Mouse (Mus musculus) kidney, embryonic 16.5 days (tissue): ENCODE data around the gene Epha8. TPM values are rescaled to one million over a fixed set of nuclear protein-coding genes. Genes with fewer than 3 reads are reported as not detected.

ENCODE experiments used
- ATAC-seq: fragments of 200-750 bp; cut with Nextera tagmentation; 2 replicates; pipeline ENCODE4 v1.8.0; 2017; ENCODE audit warnings: moderate TSS enrichment; ENCODE audit not compliant: low FRiP score, low TSS enrichment
- H3K27ac ChIP-seq: fragments of 300-500 bp; sonication (generic); 2 replicates; pipeline ENCODE4 v1.5.1; 2014; ENCODE audit warnings: low read length
- H3K27me3 ChIP-seq: fragments of 300-500 bp; sonication (generic); 2 replicates; pipeline ENCODE4 v1.6.1; 2014; ENCODE audit warnings: low read length, control low read depth, mixed read lengths; ENCODE audit not compliant: insufficient read depth
- H3K36me3 ChIP-seq: fragments of 300-500 bp; sonication (generic); 2 replicates; pipeline ENCODE4 v1.6.1; 2014; ENCODE audit warnings: low read length, control low read depth, mixed read lengths; ENCODE audit not compliant: insufficient read depth
- H3K4me1 ChIP-seq: fragments of 300-500 bp; sonication (generic); 2 replicates; pipeline ENCODE4 v1.6.1; 2014; ENCODE audit warnings: low read length, control low read depth, mixed read lengths; ENCODE audit not compliant: insufficient read depth
- H3K4me2 ChIP-seq: fragments of 300-500 bp; sonication (generic); replicated peaks from 2 replicates; pipeline ENCODE4 v1.6.1; 2014; ENCODE audit warnings: low read depth, low read length
- H3K4me3 ChIP-seq: fragments of 300-500 bp; sonication (generic); 2 replicates; pipeline ENCODE4 v1.5.1; 2014; ENCODE audit warnings: mild to moderate bottlenecking, low read length
- H3K9ac ChIP-seq: fragments of 300-500 bp; sonication (generic); replicated peaks from 2 replicates; pipeline ENCODE4 v1.6.1; 2014; ENCODE audit warnings: low read length
- H3K9me3 ChIP-seq: fragments of 300-500 bp; sonication (generic); 2 replicates; pipeline ENCODE4 v1.6.1; 2016; ENCODE audit warnings: low read length, control low read depth
- WGBS: fragments of 180-500 bp; shearing (Covaris S2); extraction: QIAGEN DNeasy Blood & Tissue Kit; methylation state at CpG from one replicate; pipeline ENCODE4 v1.1.7; 2014; 5-methylcytosine and 5-hydroxymethylcytosine counted together
- polyA plus RNA-seq: library from polyadenylated mRNA; unstranded; fragments of >200 nt; fragmentation: Nextera tagmentation; extraction: Ambion mirVana; gene quantifications from 2 replicates; pipeline ENCODE4 v1.2.1, GENCODE M21; 2015

The Epha8 gene
- polyA plus RNA-seq, 1 experiment from 2014 or later = 0.50 TPM

GRCm38 (mm10) chr4:136961642-136962285, 5.1 kb upstream of the Epha8 start:
- ATAC-seq = peak; percentile 55
- no peaks in the 10 kb centered on the region for H3K36me3 ChIP-seq
- peaks cover 73% of the 10 kb centered on the region for H3K27me3 ChIP-seq
- H3K27ac ChIP-seq = no peak overlapping the region
- no peak overlapping the region for H3K4me3 ChIP-seq
- no peak overlapping the region for H3K4me2 ChIP-seq
- H3K4me1 ChIP-seq = peaks cover 10% of the 10 kb centered on the region
- no peaks in the 10 kb centered on the region for H3K9me3 ChIP-seq
- H3K9ac ChIP-seq = no peak overlapping the region
- 16% methylated on average over 4 of the region's 4 CpGs for WGBS

GRCm38 (mm10) chr4:136960581-136960980, 4.0 kb upstream of the Epha8 start:
- peaks cover 74% of the 10 kb centered on the region for H3K27me3 ChIP-seq
- ATAC-seq = no peak
- H3K9me3 ChIP-seq = no peaks in the 10 kb centered on the region
- no peak overlapping the region for H3K27ac ChIP-seq
- H3K9ac ChIP-seq = no peak overlapping the region
- no peak overlapping the region for H3K4me2 ChIP-seq
- H3K4me3 ChIP-seq = no peak overlapping the region
- H3K4me1 ChIP-seq = peaks cover 10% of the 10 kb centered on the region; the same call in 1 of the 2 replicates
- no peaks in the 10 kb centered on the region for H3K36me3 ChIP-seq
- WGBS = 20% methylated on average over 9 of the region's 9 CpGs

- H3K4me3 ChIP-seq = no peak overlapping the region
- H3K27me3 ChIP-seq = peaks cover 74% of the 10 kb centered on the region
- H3K27ac ChIP-seq = no peak overlapping the region
- H3K36me3 ChIP-seq = no peaks in the 10 kb centered on the region
- WGBS = 33% methylated on average over 3 of the region's 3 CpGs
- no peak overlapping the region for H3K9ac ChIP-seq
- H3K4me1 ChIP-seq = peaks cover 10% of the 10 kb centered on the region; the same call in 1 of the 2 replicates
- no peaks in the 10 kb centered on the region for H3K9me3 ChIP-seq
- no peak for ATAC-seq
- no peak overlapping the region for H3K4me2 ChIP-seq
Observed at GRCm38 (mm10) chr4:136960068-136960467, 3.5 kb upstream of the Epha8 start.

- H3K9me3 ChIP-seq = no peaks in the 10 kb centered on the region
- no peak overlapping the region for H3K4me3 ChIP-seq
- no peak overlapping the region for H3K27ac ChIP-seq
- peaks cover 3% of the 10 kb centered on the region; the same call in 1 of the 2 replicates for H3K4me1 ChIP-seq
- peaks cover 62% of the 10 kb centered on the region for H3K27me3 ChIP-seq
- no peaks in the 10 kb centered on the region for H3K36me3 ChIP-seq
- no peak overlapping the region for H3K9ac ChIP-seq
- H3K4me2 ChIP-seq = no peak overlapping the region
- no peak for ATAC-seq
- 62% methylated on average over 6 of the region's 6 CpGs for WGBS
Observed at GRCm38 (mm10) chr4:136954562-136954961, 2.1 kb downstream of the Epha8 start.

- no peak for ATAC-seq
Observed at GRCm38 (mm10) chr4:136949266-136949989, 7.2 kb downstream of the Epha8 start.

GRCm38 (mm10) chr4:136945397-136945796, 11.2 kb downstream of the Epha8 start:
- 0 out of 2 replicates have a peak, but pooled peaks have one; percentile 46 for ATAC-seq
- Histone ChIP-seq H3K27me3 (peaks cover 14% of the 10 kb centered on the region; the same call in 1 of the 2 replicates), H3K4me1 (peaks cover 7% of the 10 kb centered on the region), H3K27ac (no peak overlapping the region), H3K4me2 (no peak overlapping the region), H3K9ac (no peak overlapping the region), H3K9me3 (no peaks in the 10 kb centered on the region), H3K36me3 (no peaks in the 10 kb centered on the region), H3K4me3 (no peak overlapping the region)
- WGBS = 55% methylated on average over 17 of the region's 17 CpGs

More at GRCm38 (mm10) chr4:136949266-136949989, 7.2 kb downstream of the Epha8 start:
- 37% methylated on average over 10 of the region's 10 CpGs for WGBS
- Histone ChIP-seq H3K9ac (no peak overlapping the region), H3K4me3 (no peak overlapping the region), H3K9me3 (no peaks in the 10 kb centered on the region), H3K27ac (no peak overlapping the region), H3K4me2 (no peak overlapping the region), H3K36me3 (no peaks in the 10 kb centered on the region), H3K4me1 (peaks cover 3% of the 10 kb centered on the region; the same call in 1 of the 2 replicates), H3K27me3 (peaks cover 11% of the 10 kb centered on the region)

DNA sequence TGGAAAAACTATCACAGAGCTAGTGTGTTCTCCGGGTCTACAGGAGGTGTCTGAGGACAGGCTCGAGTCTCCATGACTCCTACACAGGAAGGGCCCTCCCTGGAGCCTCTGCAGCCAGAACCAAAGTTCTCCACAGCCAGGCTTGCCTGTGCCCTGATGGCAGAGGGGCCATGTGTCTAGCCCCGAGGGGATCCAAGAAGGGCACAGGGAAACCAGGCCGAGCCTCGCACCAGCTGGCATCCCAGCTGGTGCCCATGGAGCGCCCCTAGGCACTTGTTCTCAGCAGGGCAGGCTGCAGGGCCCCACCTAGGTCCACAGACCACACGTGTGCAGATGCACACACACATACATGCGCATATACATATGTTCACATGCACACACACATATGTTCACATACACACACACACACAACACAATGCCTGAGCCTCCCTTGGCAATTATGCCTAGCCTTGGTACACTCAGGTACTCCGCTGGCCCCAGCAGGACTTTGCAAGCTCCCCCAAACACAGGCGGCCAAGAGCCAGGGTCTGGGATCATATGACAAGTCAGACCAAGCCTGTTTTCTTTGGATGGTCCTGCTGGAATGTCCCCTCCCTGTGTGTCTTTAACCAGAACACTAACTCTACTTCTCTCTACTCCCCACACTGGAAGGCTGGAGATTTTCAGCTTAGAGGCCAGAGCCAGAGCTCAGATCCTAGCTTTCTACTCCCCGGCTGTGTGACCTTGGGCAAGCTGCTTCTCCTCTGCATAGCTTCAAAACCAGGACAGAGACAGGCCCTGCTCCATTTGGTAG, 11.9 kb downstream of the Epha8 start:
- Histone ChIP-seq H3K4me2 (no peak overlapping the region), H3K9ac (no peak overlapping the region), H3K4me3 (no peak overlapping the region), H3K36me3 (no peaks in the 10 kb centered on the region), H3K27ac (no peak overlapping the region), H3K9me3 (no peaks in the 10 kb centered on the region), H3K4me1 (peaks cover 7% of the 10 kb centered on the region), H3K27me3 (peaks cover 14% of the 10 kb centered on the region; the same call in 1 of the 2 replicates)
- WGBS = 64% methylated on average over 11 of the region's 11 CpGs
- ATAC-seq = peak; percentile 29; the same call in 1 of the 2 replicates

DNA sequence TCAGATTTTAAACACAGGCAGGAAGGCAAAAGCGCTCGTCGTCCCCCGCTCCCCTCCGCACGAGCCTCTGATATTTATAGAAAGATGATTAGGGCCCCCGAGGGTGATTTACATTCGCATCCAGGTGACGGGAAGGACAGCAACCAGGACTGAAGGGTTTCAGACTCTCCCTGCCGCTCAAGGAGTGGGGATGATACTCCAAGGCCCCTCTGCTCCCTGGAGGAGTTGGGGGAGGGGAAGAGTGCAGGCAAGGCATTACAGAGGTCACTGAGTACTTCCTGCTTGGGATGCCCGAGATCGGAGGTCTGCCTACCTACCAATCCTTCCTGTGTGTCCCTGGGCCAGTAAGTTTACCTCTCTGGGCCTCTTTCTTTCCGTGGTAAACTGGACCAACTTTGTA, 13.4 kb downstream of the Epha8 start:
- Histone ChIP-seq H3K27me3 (peaks cover 14% of the 10 kb centered on the region; the same call in 1 of the 2 replicates), H3K4me3 (no peak overlapping the region), H3K9ac (no peak overlapping the region), H3K36me3 (no peaks in the 10 kb centered on the region), H3K9me3 (no peaks in the 10 kb centered on the region), H3K27ac (no peak overlapping the region), H3K4me2 (no peak overlapping the region), H3K4me1 (peaks cover 7% of the 10 kb centered on the region)
- ATAC-seq = no peak
- 22% methylated on average over 13 of the region's 13 CpGs for WGBS

- H3K27ac ChIP-seq = no peak overlapping the region
- no peaks in the 10 kb centered on the region for H3K9me3 ChIP-seq
- no peaks in the 10 kb centered on the region for H3K36me3 ChIP-seq
- H3K9ac ChIP-seq = no peak overlapping the region
- no peak overlapping the region for H3K4me3 ChIP-seq
- H3K4me2 ChIP-seq = no peak overlapping the region
- no peak for ATAC-seq
- 28% methylated on average over 18 of the region's 18 CpGs for WGBS
- peaks cover 7% of the 10 kb centered on the region for H3K4me1 ChIP-seq
- peaks cover 14% of the 10 kb centered on the region; the same call in 1 of the 2 replicates for H3K27me3 ChIP-seq
Observed at GRCm38 (mm10) chr4:136942761-136943160, 13.9 kb downstream of the Epha8 start.
